Mouse (Mus musculus) testis, adult 2 months (tissue): ENCODE results near the gene Atf6. TPM values are rescaled to one million over a fixed set of nuclear protein-coding genes. Genes with fewer than 3 reads are reported as not detected.

ENCODE experiments used
- H3K27ac ChIP-seq: fragments of 200-500 bp; 2 replicates; pipeline ENCODE4 v1.5.1; 2012; ENCODE audit warnings: low read depth, low read length; ENCODE audit not compliant: control insufficient read depth, insufficient read depth
- H3K27me3 ChIP-seq: fragments of 200-500 bp; 2 replicates; pipeline ENCODE4 v1.6.1; 2012; ENCODE audit warnings: mild to moderate bottlenecking, low read length, moderate library complexity; ENCODE audit not compliant: control insufficient read depth, insufficient read depth
- H3K36me3 ChIP-seq: fragments of 200-500 bp; 2 replicates; pipeline ENCODE4 v1.6.1; 2012; ENCODE audit warnings: mild to moderate bottlenecking, low read length; ENCODE audit not compliant: control insufficient read depth, insufficient read depth
- H3K4me1 ChIP-seq: fragments of 200-500 bp; 2 replicates; pipeline ENCODE4 v1.6.1; 2012; ENCODE audit warnings: low read length; ENCODE audit not compliant: control insufficient read depth, insufficient read depth
- H3K4me3 ChIP-seq: fragments of 200-500 bp; 2 replicates; pipeline ENCODE4 v1.5.1; 2012; ENCODE audit warnings: low read depth, mild to moderate bottlenecking, low read length, moderate library complexity, mixed read lengths; ENCODE audit not compliant: control insufficient read depth
- CTCF ChIP-seq: fragments of 200-500 bp; IDR thresholded peaks from 2 replicates; pipeline ENCODE4 v1.5.1; 2012; ENCODE audit warnings: low read depth, mild to moderate bottlenecking, inconsistent platforms, low read length, moderate library complexity; ENCODE audit not compliant: control insufficient read depth, insufficient read depth, insufficient replicate concordance
- POLR2A ChIP-seq: fragments of 200-500 bp; IDR thresholded peaks from 2 replicates; pipeline ENCODE4 v1.6.1; 2012; ENCODE audit warnings: low read depth, mild to moderate bottlenecking, inconsistent platforms, low read length, moderate library complexity; ENCODE audit not compliant: control insufficient read depth
- polyA plus RNA-seq: library from polyadenylated mRNA; depleted of rRNA; stranded (reverse); fragments of >200 nt; gene quantifications from 2 replicates; pipeline ENCODE4 v1.2.3, GENCODE M21; 2012

The Atf6 gene
- polyA plus RNA-seq, 1 experiment, result 6.3 TPM

DNA sequence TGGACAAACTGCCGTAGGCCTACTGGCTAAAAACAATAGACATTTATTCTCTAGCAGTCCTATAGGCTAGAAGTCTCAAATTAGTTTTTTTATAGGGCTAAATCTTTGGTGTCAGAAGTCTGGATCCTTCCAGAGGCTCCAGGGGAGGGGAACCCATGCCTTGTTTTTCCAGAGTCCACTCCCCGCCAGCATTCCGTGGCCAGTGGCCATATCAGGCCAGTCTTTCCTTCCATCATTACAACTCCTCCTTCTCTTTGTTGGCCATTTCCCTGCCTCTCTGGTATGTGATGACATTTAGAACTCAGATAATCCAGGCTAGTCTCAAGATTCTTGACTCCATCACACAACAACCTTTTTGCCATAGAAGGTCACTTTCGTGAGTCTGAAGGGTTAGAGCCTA, 189.9 kb downstream of the Atf6 start:
- no peaks in the 10 kb centered on the region for H3K36me3 ChIP-seq
- no peaks in the 10 kb centered on the region for H3K27me3 ChIP-seq
- TF ChIP-seq CTCF (no peak), POLR2A (no peak)

DNA sequence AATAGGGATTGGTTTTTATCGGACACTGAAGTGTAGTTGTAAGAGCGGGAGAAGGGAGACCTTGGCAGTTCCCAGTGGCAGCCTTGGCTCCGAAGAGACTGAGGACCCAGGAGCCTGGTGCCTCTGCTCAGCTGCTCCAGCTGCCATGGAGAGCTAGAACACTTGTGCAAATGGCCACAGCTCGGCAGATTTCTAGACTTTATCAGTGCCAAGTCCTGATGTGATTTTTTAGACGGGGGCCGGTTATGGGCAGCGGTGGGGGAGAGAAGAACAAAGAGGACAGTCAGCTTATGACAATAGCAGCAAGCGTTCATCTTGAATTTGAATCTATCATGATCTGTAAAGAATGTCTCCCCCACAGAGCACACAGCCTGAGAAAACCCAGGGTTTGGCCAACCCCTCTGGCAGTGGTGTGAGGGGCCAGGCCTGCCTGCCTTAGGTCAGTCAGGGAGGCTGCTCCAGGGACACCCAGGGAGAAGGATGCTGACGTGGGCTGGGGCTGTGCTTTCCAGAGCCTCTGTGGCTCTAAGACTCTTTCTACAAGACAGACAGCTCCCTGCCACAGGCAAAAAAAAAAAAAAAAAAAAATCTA, 193.3 kb downstream of the Atf6 start:
- no peak overlapping the region for H3K4me3 ChIP-seq
- no peak for TF ChIP-seq POLR2A
- no peak for TF ChIP-seq CTCF
- no peaks in the 10 kb centered on the region for H3K27me3 ChIP-seq
- H3K27ac ChIP-seq, result no peak overlapping the region
- no peaks in the 10 kb centered on the region for H3K36me3 ChIP-seq
- H3K4me1 ChIP-seq, result no peaks in the 10 kb centered on the region

More for the DNA sequence above, 189.9 kb downstream of the Atf6 start:
- Histone ChIP-seq H3K4me1 (no peaks in the 10 kb centered on the region), H3K27ac (no peak overlapping the region), H3K4me3 (no peak overlapping the region)

DNA sequence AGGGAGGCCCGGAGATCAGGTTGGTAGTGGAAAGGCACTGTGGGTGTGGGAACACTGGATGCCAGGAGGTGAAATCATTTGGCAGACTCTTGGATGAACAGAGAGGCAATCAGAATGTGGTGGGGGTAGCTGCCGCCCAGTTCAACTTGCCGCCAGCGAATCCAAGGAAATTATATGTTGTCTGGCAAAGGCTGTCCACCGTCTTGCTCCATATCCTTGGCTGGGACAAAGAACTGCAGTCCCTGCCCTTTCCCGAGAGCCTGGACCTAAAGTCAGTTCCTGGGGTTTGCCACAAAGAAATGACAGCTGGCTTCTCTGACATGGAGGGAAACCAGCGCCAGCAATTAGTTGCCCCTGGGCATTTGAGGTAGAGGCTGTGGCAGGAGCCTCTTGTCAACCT, 202.4 kb downstream of the Atf6 start:
- no peaks in the 10 kb centered on the region for H3K27me3 ChIP-seq
- H3K27ac ChIP-seq, result no peak overlapping the region
- no peak overlapping the region for H3K4me3 ChIP-seq
- TF ChIP-seq CTCF (no peak), POLR2A (no peak)
- no peaks in the 10 kb centered on the region for H3K4me1 ChIP-seq
- no peaks in the 10 kb centered on the region for H3K36me3 ChIP-seq

DNA sequence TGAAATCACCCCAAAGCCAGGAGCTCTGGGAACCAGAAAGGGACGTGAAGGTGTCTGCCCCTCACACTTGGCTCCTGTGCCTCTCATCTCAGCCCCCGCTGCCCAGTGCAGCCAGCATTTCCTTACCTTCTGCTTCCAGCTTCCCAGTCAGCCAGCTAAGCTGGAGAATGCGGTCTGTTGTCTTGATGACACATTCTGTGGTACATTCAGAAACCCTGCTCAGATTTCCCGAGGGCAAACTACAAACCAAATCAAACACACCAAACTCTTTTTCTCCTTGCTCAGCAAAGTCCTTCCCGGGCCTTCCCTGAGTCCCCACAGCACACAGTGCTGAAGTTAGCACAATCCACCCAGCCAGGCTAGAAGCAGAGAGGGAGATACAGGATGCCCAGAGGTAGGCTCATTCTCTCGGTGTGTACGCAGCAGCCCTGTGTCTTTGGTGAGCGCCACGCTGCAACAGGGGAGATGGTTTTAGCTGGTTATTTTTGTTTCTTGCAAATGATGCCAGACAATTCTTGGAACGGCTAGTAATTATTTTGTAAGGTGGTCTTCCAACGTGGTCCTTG, 202.9 kb downstream of the Atf6 start:
- Histone ChIP-seq H3K4me1 (no peaks in the 10 kb centered on the region), H3K27me3 (no peaks in the 10 kb centered on the region), H3K27ac (no peak overlapping the region), H3K4me3 (no peak overlapping the region), H3K36me3 (no peaks in the 10 kb centered on the region)
- no peak for TF ChIP-seq POLR2A
- no peak for TF ChIP-seq CTCF

DNA sequence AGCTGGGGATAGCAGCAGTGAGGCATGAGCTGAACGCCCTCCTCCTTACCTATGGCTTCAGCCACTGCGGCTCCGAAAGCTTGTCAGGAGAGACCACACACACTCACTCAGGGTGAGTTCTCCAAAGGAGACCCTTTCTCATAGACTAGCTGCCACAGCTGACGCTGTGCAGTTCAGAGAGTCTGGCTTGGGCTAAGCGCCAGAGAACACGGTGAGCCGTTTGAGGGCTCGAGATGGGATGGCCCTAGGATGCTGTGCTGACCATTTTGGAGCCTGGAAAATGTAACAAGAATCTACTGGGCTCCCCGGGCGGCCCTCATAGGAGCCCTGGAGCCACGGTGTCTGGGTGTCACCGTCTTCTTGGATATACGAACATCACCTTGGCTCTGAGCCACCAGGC, 208.3 kb downstream of the Atf6 start:
- TF ChIP-seq CTCF, result no peak
- TF ChIP-seq POLR2A, result no peak
- H3K4me1 ChIP-seq, result peaks cover 2% of the 10 kb centered on the region; the same call in 1 of the 2 replicates
- H3K27ac ChIP-seq, result no peak overlapping the region
- H3K4me3 ChIP-seq, result no peak overlapping the region
- H3K36me3 ChIP-seq, result no peaks in the 10 kb centered on the region
- no peaks in the 10 kb centered on the region for H3K27me3 ChIP-seq

DNA sequence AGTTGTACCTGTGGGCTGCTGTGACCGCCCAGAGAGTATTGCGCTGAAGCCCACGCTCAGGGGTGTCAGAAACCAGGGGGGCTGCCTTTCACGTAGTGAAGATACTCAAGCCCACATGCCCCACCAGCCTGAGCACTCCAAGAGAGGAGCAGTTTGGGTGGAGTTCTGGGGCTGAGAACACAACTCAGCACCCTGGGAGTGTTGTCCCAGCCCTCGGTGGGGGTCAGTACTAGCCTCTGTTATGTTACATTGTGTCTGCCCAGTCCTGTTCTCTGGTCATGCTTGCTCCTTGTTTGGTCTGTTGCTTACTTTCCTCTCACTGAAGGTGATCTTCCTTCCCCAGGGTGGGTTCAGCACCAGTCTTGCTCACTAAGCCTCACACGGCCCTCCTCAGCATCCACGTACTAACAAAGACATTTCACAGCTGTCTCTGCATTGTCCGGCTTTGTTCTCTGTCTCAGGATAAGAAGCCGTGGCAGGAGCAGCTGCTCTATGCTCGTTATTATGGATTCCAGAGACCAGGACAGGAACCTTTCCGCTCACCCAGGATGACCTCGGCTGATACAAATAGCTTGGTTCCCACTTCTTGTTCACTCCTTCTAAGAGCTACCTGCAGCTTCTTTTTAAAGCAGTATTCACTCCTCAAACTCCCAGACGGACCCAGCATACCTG, 209.8 kb downstream of the Atf6 start:
- Histone ChIP-seq H3K4me1 (peaks cover 2% of the 10 kb centered on the region; the same call in 1 of the 2 replicates), H3K27ac (no peak overlapping the region), H3K27me3 (no peaks in the 10 kb centered on the region), H3K36me3 (no peaks in the 10 kb centered on the region), H3K4me3 (no peak overlapping the region)
- TF ChIP-seq POLR2A (no peak), CTCF (no peak)

DNA sequence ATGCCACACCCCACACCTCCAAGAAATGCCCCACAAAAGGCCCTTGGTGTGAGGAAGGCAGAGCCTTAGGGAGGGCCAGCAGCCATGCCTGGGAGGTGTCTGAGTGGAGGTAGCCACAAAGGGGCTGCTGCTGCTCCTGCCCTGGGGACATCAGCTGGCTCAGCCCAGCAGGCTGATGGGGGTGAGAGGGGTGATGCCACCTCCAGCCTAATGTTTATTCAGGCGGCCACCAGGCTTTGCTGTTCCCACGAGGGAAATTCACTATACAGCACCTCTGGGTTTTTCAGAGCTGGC, 210.4 kb downstream of the Atf6 start:
- no peaks in the 10 kb centered on the region for H3K36me3 ChIP-seq
- H3K4me1 ChIP-seq, result peaks cover 2% of the 10 kb centered on the region; the same call in 1 of the 2 replicates
- H3K27me3 ChIP-seq, result no peaks in the 10 kb centered on the region
- H3K27ac ChIP-seq, result no peak overlapping the region
- no peak for TF ChIP-seq POLR2A
- no peak for TF ChIP-seq CTCF
- H3K4me3 ChIP-seq, result no peak overlapping the region
